Mouse (Mus musculus): ENCODE data around the gene Six6. TPM values are rescaled to one million over a fixed set of nuclear protein-coding genes. Genes with fewer than 3 reads are reported as not detected.

Six6 gene
- polyA plus RNA-seq, 1 experiment from 2014 or later = not detected

GRCm38 (mm10) chr12:72938600-72939490, 847 bp upstream of the Six6 start:
- no peak for TF ChIP-seq CTCF (IDR thresholded peaks at IDR 0.05; ENCODE audit: low read depth)
- H3K27me3 ChIP-seq (replicated peaks; ENCODE audit: control insufficient read depth, insufficient read depth, low read length) = peaks cover 82% of the 10 kb centered on the region
- no peaks in the 10 kb centered on the region for H3K4me1 ChIP-seq (replicated peaks; ENCODE audit: control insufficient read depth, insufficient read depth, low read length)
- H3K4me2 ChIP-seq (replicated peaks; ENCODE audit: low read depth) = no peak overlapping the region
- no peak overlapping the region for H3K9ac ChIP-seq (ENCODE audit: low read depth, low read length)
- H3K27ac ChIP-seq (ENCODE audit: low read depth, low read length) = no peak overlapping the region
- ATAC-seq = no peak
- 7% methylated on average over 14 of the region's 14 CpGs for WGBS
- H3K36me3 ChIP-seq (ENCODE audit: control insufficient read depth, insufficient read depth) = no peaks in the 10 kb centered on the region
- H3K4me3 ChIP-seq (ENCODE audit: low read depth, low read length) = no peak overlapping the region
- no peaks in the 10 kb centered on the region for H3K9me3 ChIP-seq (ENCODE audit: control insufficient read depth)

- Histone ChIP-seq H3K9ac (ENCODE audit: low read depth, low read length) (no peak within 1 kb of the TSS), H3K4me2 (replicated peaks; ENCODE audit: low read depth) (no peak within 1 kb of the TSS), H3K4me1 (replicated peaks; ENCODE audit: control insufficient read depth, insufficient read depth, low read length) (no peaks in the 10 kb centered on the region), H3K27ac (ENCODE audit: low read depth, low read length) (no peak within 1 kb of the TSS), H3K36me3 (ENCODE audit: control insufficient read depth, insufficient read depth) (no peaks in the 10 kb centered on the region), H3K9me3 (ENCODE audit: control insufficient read depth) (no peaks in the 10 kb centered on the region), H3K4me3 (ENCODE audit: low read depth, low read length) (peak within 1 kb of the TSS; percentile 17; the same call in 1 of the 2 replicates), H3K27me3 (replicated peaks; ENCODE audit: control insufficient read depth, insufficient read depth, low read length) (peaks cover 96% of the 10 kb centered on the region)
- no peak for TF ChIP-seq CTCF (IDR thresholded peaks at IDR 0.05; ENCODE audit: low read depth)
- 2% methylated on average over 39 of the region's 39 CpGs for WGBS
- no peak for ATAC-seq
Observed at GRCm38 (mm10) chr12:72940071-72940821, 554 bp downstream of the Six6 start, which contains the start of gene 4930447C04Rik. TSS of gene 4930447C04Rik (minus strand) at chr12:72940774.

- WGBS = 1% methylated on average over 11 of the region's 11 CpGs
- ATAC-seq = no peak
Observed at GRCm38 (mm10) chr12:72940822-72941397, 1.2 kb downstream of the Six6 start.

GRCm38 (mm10) chr12:72941398-72942051, 1.8 kb downstream of the Six6 start:
- no peak for TF ChIP-seq CTCF (IDR thresholded peaks at IDR 0.05; ENCODE audit: low read depth)
- WGBS = 2% methylated on average over 32 of the region's 32 CpGs
- H3K27me3 ChIP-seq (replicated peaks; ENCODE audit: control insufficient read depth, insufficient read depth, low read length) = peaks cover 100% of the 10 kb centered on the region
- no peak overlapping the region for H3K4me2 ChIP-seq (replicated peaks; ENCODE audit: low read depth)
- no peaks in the 10 kb centered on the region for H3K4me1 ChIP-seq (replicated peaks; ENCODE audit: control insufficient read depth, insufficient read depth, low read length)
- H3K4me3 ChIP-seq (ENCODE audit: low read depth, low read length) = no peak overlapping the region
- no peak overlapping the region for H3K9ac ChIP-seq (ENCODE audit: low read depth, low read length)
- no peak for ATAC-seq
- no peaks in the 10 kb centered on the region for H3K36me3 ChIP-seq (ENCODE audit: control insufficient read depth, insufficient read depth)
- H3K27ac ChIP-seq (ENCODE audit: low read depth, low read length) = no peak overlapping the region
- no peaks in the 10 kb centered on the region for H3K9me3 ChIP-seq (ENCODE audit: control insufficient read depth)

More at GRCm38 (mm10) chr12:72940822-72941397, 1.2 kb downstream of the Six6 start:
- Histone ChIP-seq H3K4me1 (replicated peaks; ENCODE audit: control insufficient read depth, insufficient read depth, low read length) (no peaks in the 10 kb centered on the region), H3K9me3 (ENCODE audit: control insufficient read depth) (no peaks in the 10 kb centered on the region), H3K27ac (ENCODE audit: low read depth, low read length) (no peak overlapping the region), H3K27me3 (replicated peaks; ENCODE audit: control insufficient read depth, insufficient read depth, low read length) (peaks cover 97% of the 10 kb centered on the region), H3K9ac (ENCODE audit: low read depth, low read length) (no peak overlapping the region), H3K4me3 (ENCODE audit: low read depth, low read length) (no peak overlapping the region), H3K4me2 (replicated peaks; ENCODE audit: low read depth) (no peak overlapping the region), H3K36me3 (ENCODE audit: control insufficient read depth, insufficient read depth) (no peaks in the 10 kb centered on the region)
- TF ChIP-seq CTCF (IDR thresholded peaks at IDR 0.05; ENCODE audit: low read depth) = no peak

GRCm38 (mm10) chr12:72942171-72942570, 2.5 kb downstream of the Six6 start:
- Histone ChIP-seq H3K27me3 (replicated peaks; ENCODE audit: control insufficient read depth, insufficient read depth, low read length) (peaks cover 100% of the 10 kb centered on the region), H3K4me3 (ENCODE audit: low read depth, low read length) (no peak overlapping the region), H3K27ac (ENCODE audit: low read depth, low read length) (no peak overlapping the region), H3K9me3 (ENCODE audit: control insufficient read depth) (no peaks in the 10 kb centered on the region), H3K36me3 (ENCODE audit: control insufficient read depth, insufficient read depth) (no peaks in the 10 kb centered on the region), H3K4me1 (replicated peaks; ENCODE audit: control insufficient read depth, insufficient read depth, low read length) (no peaks in the 10 kb centered on the region), H3K9ac (ENCODE audit: low read depth, low read length) (no peak overlapping the region), H3K4me2 (replicated peaks; ENCODE audit: low read depth) (no peak overlapping the region)
- ATAC-seq = no peak
- WGBS = 24% methylated on average over 6 of the region's 6 CpGs
- TF ChIP-seq CTCF (IDR thresholded peaks at IDR 0.05; ENCODE audit: low read depth) = no peak

Measured in intestine, postnatal 0 days (tissue).